Mouse (Mus musculus) small intestine, adult 2 months (tissue): ENCODE measurements at regions not wholly inside any gene's neighbourhood (a gene's known extent, or its start where the extent isn't known, plus 50 kb on each side); places are given as distances from the start of the nearest gene placed in this dataset.

Experiments used
- CTCF ChIP-seq: fragments of 200-500 bp; IDR thresholded peaks from 2 replicates; pipeline ENCODE4 v1.5.1; 2012; ENCODE audit warnings: low read depth, mild to moderate bottlenecking, control low read depth, inconsistent platforms, low read length, moderate library complexity, mixed read lengths; ENCODE audit not compliant: insufficient replicate concordance, insufficient read length; ENCODE audit errors: extremely low read depth
- POLR2A ChIP-seq: fragments of 200-500 bp; IDR thresholded peaks from 2 replicates; pipeline ENCODE4 v1.6.1; 2012; ENCODE audit warnings: low read depth, mild to moderate bottlenecking, control low read depth, inconsistent platforms, low read length, moderate library complexity

- TF ChIP-seq POLR2A (no peak), CTCF (no peak)
These were observed 75.6 kb upstream of the Ptprg start for GRCm38 (mm10) chr14:11477731-11478130.
